8 mouse cellular contexts compared by ENCODE assay signal in genomic region chr6:108213481-108214293, GRCm38 (mm10). TPM values are rescaled to one million over a fixed set of nuclear protein-coding genes. Genes with fewer than 3 reads are reported as not detected.
DNase-seq lines count a peak whose midpoint lies in the region; ATAC-seq and TF ChIP-seq lines count a peak whose summit lies in the region.

No protein-coding gene starts in this region.

- peak overlapping the region; percentile 65 for H3K9ac ChIP-seq in forebrain, embryonic 11.5 days (ENCODE audit: low read length)
- peak overlapping the region; percentile 25 for H3K9ac ChIP-seq in hindbrain, postnatal 0 days (replicated peaks; ENCODE audit: low read length)

- no peak overlapping the region for H3K27ac ChIP-seq in forebrain, embryonic 11.5 days (ENCODE audit: low read depth, low read length)
- H3K27ac ChIP-seq in hindbrain, postnatal 0 days, result no peak overlapping the region

- H3K27me3 ChIP-seq in forebrain, embryonic 11.5 days (ENCODE audit: control insufficient read depth, insufficient read depth, low read length), result no peaks in the 10 kb centered on the region
- H3K27me3 ChIP-seq in hindbrain, postnatal 0 days (ENCODE audit: insufficient read depth, low read length), result no peaks in the 10 kb centered on the region
- no peaks in the 10 kb centered on the region for H3K27me3 ChIP-seq in splenic B cell, adult 2 months (ENCODE audit: control insufficient read depth, insufficient read depth, low read length, poor library complexity, severe bottlenecking)

- peak overlapping the region; percentile 83 for H3K4me2 ChIP-seq in forebrain, embryonic 11.5 days (ENCODE audit: low read depth, low read length, severe bottlenecking)
- peak overlapping the region; percentile 80 for H3K4me2 ChIP-seq in hindbrain, postnatal 0 days (ENCODE audit: low read depth, low read length)

- H3K4me3 ChIP-seq in forebrain, embryonic 11.5 days (ENCODE audit: low read depth, low read length), result peak overlapping the region; percentile 64
- peak overlapping the region; percentile 50 for H3K4me3 ChIP-seq in hindbrain, postnatal 0 days (ENCODE audit: low read length)

- peaks cover 3% of the 10 kb centered on the region; the same call in 1 of the 2 replicates for H3K4me1 ChIP-seq in forebrain, embryonic 11.5 days (replicated peaks; ENCODE audit: control insufficient read depth, insufficient read depth, low read length)
- H3K4me1 ChIP-seq in hindbrain, postnatal 0 days (ENCODE audit: insufficient read depth, low read length), result no peaks in the 10 kb centered on the region

- peak; percentile 58 for DNase-seq in adrenal gland, postnatal 14 days
- no peak for DNase-seq in adrenal gland, postnatal 36 days
- peak; percentile 60 for DNase-seq in Muller cell, postnatal 12 days (ENCODE audit: inconsistent ontology term)
- peak; percentile 61 for DNase-seq in forebrain, embryonic 11.5 days (ENCODE audit: low spot score)
- peak; percentile 34 for DNase-seq in hindbrain, postnatal 0 days (ENCODE audit: low spot score)
- peak; percentile 45 for DNase-seq in lung, postnatal 36 days
- peak; percentile 22 for DNase-seq in splenic B cell, adult 2 months (ENCODE audit: low read depth, low spot score)
- no peak for DNase-seq in ovary, adult 18-20 months (ENCODE audit: low spot score)

- no peak for TF ChIP-seq CTCF in hindbrain, postnatal 0 days (IDR thresholded peaks at IDR 0.05; ENCODE audit: low read depth)

- ATAC-seq in forebrain, embryonic 11.5 days (replicated peaks; ENCODE audit: low FRiP score), result no peak
- ATAC-seq in hindbrain, postnatal 0 days, result no peak

- H3K36me3 ChIP-seq in forebrain, embryonic 11.5 days (ENCODE audit: control insufficient read depth, insufficient read depth, low read length), result no peaks in the 10 kb centered on the region
- no peaks in the 10 kb centered on the region for H3K36me3 ChIP-seq in hindbrain, postnatal 0 days (ENCODE audit: insufficient read depth, low read length)
- peaks cover 4% of the 10 kb centered on the region; the same call in 1 of the 2 replicates for H3K36me3 ChIP-seq in splenic B cell, adult 2 months (ENCODE audit: control insufficient read depth, insufficient read depth, low read length, poor library complexity, severe bottlenecking)

- H3K9me3 ChIP-seq in forebrain, embryonic 11.5 days (ENCODE audit: control insufficient read depth, low read length), result no peaks in the 10 kb centered on the region
- no peaks in the 10 kb centered on the region for H3K9me3 ChIP-seq in hindbrain, postnatal 0 days (ENCODE audit: low read length)

- 2% methylated on average over 29 of the region's 29 CpGs for WGBS in forebrain, embryonic 11.5 days
- WGBS in hindbrain, postnatal 0 days, result 3% methylated on average over 28 of the region's 29 CpGs

RNA-seq across cellular contexts. Expression of gene Itpr1, which starts 0.8 kb away (rescaled TPM):
- total RNA-seq in adrenal gland, postnatal 14 days (2021), result 121 and 125 TPM in 2 replicates
- 100 to 1,000 TPM; 124 to 167 TPM for total RNA-seq in adrenal gland, postnatal 36 days (2021)
- 7.8 and 8.1 TPM in 2 replicates for polyA plus RNA-seq in forebrain, embryonic 11.5 days (2014; fragmentation: Nextera tagmentation; extraction: Ambion mirVana)
- total RNA-seq in hindbrain, postnatal 0 days (2014; rRNA removed), result 35.4 and 47.1 TPM in 2 replicates
- 7.2 and 8.4 TPM in 2 replicates for polyA plus RNA-seq in hindbrain, postnatal 0 days (2015; fragmentation: Nextera tagmentation; extraction: Ambion mirVana)

RNA-seq across cellular contexts. Expression of gene Sumf1, which starts 28.3 kb away (rescaled TPM):
- 26.6 and 28.1 TPM in 2 replicates for total RNA-seq in adrenal gland, postnatal 14 days (2021)
- total RNA-seq in adrenal gland, postnatal 36 days (2021), result 10 to 100 TPM; 34.2 to 40.5 TPM
- 15.0 and 17.4 TPM in 2 replicates for polyA plus RNA-seq in forebrain, embryonic 11.5 days (2014; fragmentation: Nextera tagmentation; extraction: Ambion mirVana)
- total RNA-seq in hindbrain, postnatal 0 days (2014; rRNA removed), result 22.5 and 30.3 TPM in 2 replicates
- polyA plus RNA-seq in hindbrain, postnatal 0 days (2015; fragmentation: Nextera tagmentation; extraction: Ambion mirVana), result 14.4 and 15.8 TPM in 2 replicates

Comparison
In these comparisons a context has a peak if more than half of its experiments do, and no peak if none do; other contexts are left out.
1. DNase-seq: peak in adrenal gland, postnatal 14 days (single experiment), Muller cell, postnatal 12 days (single experiment), forebrain, embryonic 11.5 days (single experiment), hindbrain, postnatal 0 days (single experiment), lung, postnatal 36 days (single experiment) and splenic B cell, adult 2 months (single experiment); none in adrenal gland, postnatal 36 days (0 of 2) and ovary, adult 18-20 months (single experiment).